Mouse (Mus musculus) bone marrow, adult 2 months (tissue): Measurements from ENCODE around the gene Eif5a2.

ENCODE experiments used
- CTCF ChIP-seq: fragments of 200-500 bp; IDR thresholded peaks from 2 replicates; pipeline ENCODE4 v1.5.1; 2011; ENCODE audit warnings: low read length, control low read depth; ENCODE audit not compliant: control insufficient read depth, insufficient read depth
- POLR2A ChIP-seq: fragments of 200-500 bp; IDR thresholded peaks from 2 replicates; pipeline ENCODE4 v1.6.1; 2011; ENCODE audit warnings: low read depth, mild to moderate bottlenecking, control low read depth, low read length, borderline replicate concordance; ENCODE audit not compliant: control insufficient read depth

- TF ChIP-seq POLR2A (no peak), CTCF (no peak)
Observed at GRCm38 (mm10) chr3:28734712-28735111, 46.4 kb upstream of the Eif5a2 start.
